Mouse (Mus musculus) thymus, postnatal 4 days (tissue): Measurements from ENCODE around the gene Fmnl2.

ENCODE experiments used
- DNase-seq: peaks from one replicate; pipeline ENCODE4 v3.0.0; 2021

Gene Fmnl2

GRCm38 (mm10) chr2:52918094-52918493, 60.4 kb downstream of the Fmnl2 start:
- DNase-seq: no peak

- DNase-seq: no peak
Observed at GRCm38 (mm10) chr2:52920701-52921435, 63.2 kb downstream of the Fmnl2 start.

GRCm38 (mm10) chr2:52925062-52925461, 67.4 kb downstream of the Fmnl2 start:
- DNase-seq: no peak

DNA sequence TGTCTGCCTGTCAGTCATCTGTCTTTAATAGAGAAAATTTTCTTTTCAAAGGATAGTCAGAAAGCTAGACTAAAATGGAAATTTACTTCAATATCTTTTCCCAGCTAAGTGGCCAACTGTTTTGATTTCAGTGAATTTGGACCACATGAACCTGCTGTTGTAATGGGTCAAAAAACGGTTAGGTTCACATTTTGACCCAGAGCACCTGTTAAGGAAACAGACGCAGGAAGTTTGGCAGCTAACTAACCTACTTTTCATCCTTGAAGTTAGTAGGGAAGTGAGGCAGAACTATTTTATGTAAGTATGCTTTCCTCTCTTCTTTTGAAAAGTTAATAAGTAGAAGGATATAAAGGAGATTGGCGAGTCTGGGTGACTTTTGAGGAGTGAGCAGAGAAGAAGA, 69.7 kb downstream of the Fmnl2 start:
- DNase-seq: no peak

GRCm38 (mm10) chr2:52927858-52928301, 70.2 kb downstream of the Fmnl2 start:
- DNase-seq: peak; percentile 51

- DNase-seq: peak; percentile 37
Observed at GRCm38 (mm10) chr2:52928401-52928800, 70.7 kb downstream of the Fmnl2 start.

DNA sequence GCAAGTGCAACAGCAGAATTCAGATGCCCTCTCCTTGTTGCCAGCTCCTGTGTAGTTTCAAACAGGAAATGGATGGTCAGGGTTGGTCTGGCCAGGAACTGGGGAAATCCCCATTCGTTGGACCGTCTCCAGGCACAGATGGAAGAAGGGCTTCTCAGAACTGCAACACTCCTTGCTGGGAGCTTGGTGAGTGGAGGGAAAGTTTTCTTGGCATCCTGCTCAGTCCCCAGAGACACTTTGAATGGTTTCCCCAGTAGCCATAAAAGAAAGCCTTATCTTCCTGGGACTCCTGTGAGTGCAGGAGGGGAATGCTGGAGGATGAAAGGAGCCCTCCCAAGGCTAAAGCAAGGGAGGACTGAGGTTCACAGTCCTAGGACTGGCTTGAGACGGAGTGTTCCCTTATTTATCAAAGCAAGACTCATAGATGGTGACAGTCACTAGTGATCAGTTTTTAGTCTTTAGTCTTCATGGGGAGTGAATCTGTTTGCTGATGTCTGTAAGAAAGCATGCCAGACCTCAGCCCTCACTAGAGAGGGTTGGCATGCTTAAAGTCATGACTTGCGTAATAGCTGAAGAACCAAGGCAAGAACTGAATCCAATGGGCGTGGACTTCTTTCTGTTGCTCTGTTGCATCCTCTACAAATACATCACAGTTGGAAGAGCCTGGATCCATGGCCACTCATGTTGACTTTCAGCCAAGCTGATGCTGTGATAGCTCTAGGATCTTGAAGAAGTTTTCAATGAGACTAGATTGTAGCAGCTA, 72.6 kb downstream of the Fmnl2 start:
- no peak for DNase-seq

DNA sequence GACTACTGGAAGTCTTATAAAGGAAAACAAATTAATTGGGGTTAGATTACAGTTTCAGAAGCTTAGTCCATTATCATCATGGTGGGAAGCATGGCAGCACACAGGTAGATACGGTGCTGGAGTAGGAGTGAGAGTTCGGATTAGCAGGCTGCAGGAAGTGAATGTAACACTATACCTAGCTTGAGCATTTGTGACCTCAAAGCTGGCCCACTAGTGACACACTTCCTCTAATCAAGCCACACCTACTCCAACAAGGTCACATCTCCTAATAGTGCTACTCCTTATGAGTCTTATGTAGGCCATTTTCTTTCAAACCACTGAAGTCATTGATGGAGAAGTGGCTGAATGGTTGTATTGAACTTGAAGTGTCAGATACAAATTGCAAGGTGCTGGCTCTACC, 73.7 kb downstream of the Fmnl2 start:
- DNase-seq: no peak

DNA sequence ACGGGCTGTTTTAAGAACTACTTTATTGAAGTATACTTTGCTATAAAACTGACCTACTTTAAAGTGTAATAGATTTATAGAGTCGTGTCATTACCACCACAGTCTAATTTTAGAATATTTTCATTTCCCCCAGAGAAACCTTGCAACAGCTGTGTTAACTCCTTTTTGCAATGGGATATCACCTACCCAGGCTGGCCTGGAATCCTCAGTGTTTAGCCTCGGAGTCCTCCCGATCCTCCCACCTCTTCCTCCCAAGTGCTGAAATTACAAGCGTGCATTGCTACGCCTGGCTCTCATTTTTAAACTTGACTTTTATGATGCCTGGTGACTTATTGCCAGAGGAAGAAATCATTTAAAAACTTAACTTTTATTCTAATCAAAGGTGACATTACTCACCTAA, 78.2 kb downstream of the Fmnl2 start:
- no peak for DNase-seq

DNA sequence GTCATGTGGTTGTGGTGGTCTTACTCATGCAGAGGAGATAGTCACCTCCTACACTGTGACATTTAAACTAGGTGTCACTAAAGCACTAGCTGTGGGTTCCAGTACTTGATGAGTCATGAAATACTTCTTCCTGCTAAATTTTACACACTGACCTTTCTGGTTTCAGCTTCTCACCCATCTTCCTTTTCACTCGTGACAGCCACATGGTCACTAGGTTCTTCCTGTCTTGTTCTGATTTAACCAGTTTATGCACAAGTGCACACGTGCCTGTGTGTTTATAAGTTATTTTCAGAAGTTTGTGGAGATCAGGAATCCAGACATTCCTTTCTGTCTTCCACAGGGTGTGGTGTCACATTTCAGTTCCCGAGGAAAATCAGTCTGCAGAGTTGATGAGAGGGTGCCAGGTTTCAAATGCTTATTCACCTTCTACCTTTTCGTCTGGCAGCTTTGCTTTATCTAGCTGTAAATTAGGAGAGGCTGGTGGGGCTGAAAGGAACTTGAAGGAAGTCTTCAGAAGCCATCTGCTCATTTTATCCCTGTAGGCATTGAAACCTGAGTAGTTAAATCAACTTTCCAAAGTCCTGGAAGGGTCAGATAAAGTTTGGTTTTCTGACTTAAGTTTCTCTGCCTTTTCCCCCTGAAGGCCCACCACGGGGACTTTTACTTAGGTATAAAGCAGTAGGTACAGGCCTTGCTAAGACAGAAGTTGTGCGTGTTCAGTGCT, 80.9 kb downstream of the Fmnl2 start:
- DNase-seq: no peak

GRCm38 (mm10) chr2:52943644-52944423, 86.2 kb downstream of the Fmnl2 start:
- no peak for DNase-seq

DNA sequence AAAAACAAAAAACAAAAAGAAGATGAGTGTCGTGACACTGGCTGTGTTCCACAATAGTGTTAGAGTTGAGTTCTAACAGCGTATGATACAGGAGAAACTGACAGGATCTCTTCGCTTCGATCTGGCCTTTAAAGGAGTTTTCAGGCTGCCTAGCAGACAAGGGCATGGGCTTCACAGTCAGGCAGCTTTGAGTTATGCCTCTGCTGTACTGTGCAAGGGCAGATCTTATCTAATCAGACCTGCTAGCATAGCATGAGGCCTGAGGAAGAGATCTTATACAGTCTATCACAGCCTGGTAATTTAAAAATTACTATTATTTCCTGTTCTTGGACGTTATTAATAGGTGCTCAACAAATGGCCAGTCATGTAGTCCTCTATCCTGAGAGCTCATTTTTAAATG, 86.9 kb downstream of the Fmnl2 start:
- no peak for DNase-seq

- no peak for DNase-seq
Observed at GRCm38 (mm10) chr2:52946074-52946473, 88.4 kb downstream of the Fmnl2 start.

DNA sequence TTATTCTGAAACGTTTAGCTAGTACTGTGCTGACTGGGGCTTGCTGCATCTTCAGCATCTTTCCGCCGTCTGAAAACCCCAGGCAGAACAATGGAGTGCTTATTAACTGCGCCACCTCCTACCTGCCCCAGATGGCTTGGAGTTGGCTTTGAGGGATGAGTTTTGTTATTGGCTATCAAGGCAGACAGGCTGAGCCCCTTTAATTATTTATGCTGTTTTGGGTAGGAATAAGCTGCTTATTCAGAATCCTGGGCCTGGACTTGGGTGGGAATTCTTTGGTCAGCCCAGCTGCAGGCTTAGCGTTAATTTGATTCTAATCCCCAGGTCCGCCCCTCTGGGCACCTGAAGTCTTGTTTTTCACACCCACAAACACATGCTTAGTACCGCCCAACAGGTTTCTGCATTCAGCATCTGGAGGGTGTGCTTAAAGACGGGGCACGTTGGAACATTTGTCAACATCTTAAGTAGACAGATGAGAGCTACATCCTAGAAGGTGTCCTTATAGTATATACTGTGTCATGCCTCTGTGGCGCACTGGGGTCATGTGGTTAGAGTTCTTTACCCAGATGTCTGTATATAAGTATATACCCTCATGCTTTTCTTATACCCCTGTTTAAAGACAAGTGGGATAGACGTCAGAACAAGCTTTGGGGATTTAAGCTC, 89.0 kb downstream of the Fmnl2 start:
- no peak for DNase-seq

- no peak for DNase-seq
Observed at GRCm38 (mm10) chr2:52948406-52948805, 90.7 kb downstream of the Fmnl2 start.

- no peak for DNase-seq
Observed at GRCm38 (mm10) chr2:52949556-52949955, 91.9 kb downstream of the Fmnl2 start.

DNA sequence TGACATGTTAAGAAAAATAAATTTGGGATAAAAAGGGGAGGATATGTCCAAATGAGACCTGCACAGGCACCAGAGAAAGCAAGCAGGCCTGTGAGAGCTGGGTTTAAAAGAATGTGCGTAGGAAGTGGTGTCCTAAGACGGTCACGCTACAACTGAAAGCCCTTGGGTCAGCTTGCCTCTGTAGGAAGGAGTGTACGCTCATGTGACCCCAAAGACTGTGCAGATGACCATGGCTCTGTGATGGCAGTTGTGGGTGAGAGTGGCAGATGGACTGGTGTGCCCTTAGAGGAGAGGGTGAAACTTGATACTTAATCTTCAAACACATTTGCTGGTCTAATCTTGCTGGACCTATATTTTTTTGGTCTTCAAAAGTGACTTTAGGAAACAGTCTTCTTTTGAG, 92.6 kb downstream of the Fmnl2 start:
- DNase-seq: no peak

- DNase-seq: no peak
Observed at GRCm38 (mm10) chr2:52952202-52952730, 94.6 kb downstream of the Fmnl2 start.

GRCm38 (mm10) chr2:52955090-52955489, 97.4 kb downstream of the Fmnl2 start:
- DNase-seq: peak; percentile 50

- no peak for DNase-seq
Observed at GRCm38 (mm10) chr2:52955831-52956230, 98.2 kb downstream of the Fmnl2 start.

DNA sequence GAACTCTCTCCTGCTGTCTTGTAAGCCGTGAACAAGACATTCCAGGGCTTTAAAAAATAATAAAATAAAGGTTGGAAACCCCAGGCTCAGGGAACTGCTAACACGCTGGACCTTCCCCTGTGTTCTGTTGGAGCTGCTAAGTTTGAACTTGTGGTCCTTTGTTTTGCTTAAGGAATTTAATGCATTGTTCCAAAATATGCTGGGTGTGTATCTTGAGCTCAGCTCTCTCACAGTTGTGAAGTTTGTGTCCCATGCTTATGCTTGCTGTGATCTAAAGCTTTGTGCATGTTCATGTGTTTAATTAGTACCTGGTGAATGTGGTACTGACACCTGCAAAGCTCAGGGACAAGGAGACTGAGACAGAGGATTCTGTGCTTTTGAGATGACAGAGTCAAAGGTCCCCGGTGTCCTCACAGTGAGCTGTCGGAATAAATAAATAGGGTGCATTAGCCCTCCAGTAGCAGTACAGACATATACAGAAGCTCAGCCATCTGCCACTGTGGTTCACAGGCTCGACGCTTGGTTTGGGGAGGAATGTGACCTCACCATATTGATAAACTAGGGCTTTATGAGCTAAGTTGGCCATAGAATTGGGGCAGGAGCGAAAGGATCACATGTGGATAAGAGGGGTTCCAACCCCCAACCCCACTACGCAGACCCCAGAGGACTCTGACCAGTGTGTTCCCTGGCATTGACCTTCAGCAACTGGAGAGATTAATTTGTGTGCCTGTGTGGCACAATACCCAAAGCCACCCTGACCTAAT, 100.3 kb downstream of the Fmnl2 start:
- no peak for DNase-seq
